Mouse (Mus musculus) liver, embryonic 16.5 days (tissue): Measurements from ENCODE around the gene Card11. TPM values are rescaled to one million over a fixed set of nuclear protein-coding genes. Genes with fewer than 3 reads are reported as not detected.

Source experiments
- microRNA-seq: library from miRNA; unstranded; fragments of <30 nt; microRNA quantifications from one replicate; pipeline ENCODE4, GENCODE M21; 2016
- polyA plus RNA-seq: library from polyadenylated mRNA; unstranded; fragments of >200 nt; fragmentation: Nextera tagmentation; extraction: Ambion mirVana; gene quantifications from 2 replicates; pipeline ENCODE4 v1.2.1, GENCODE M21; 2015

Card11 gene
- polyA plus RNA-seq, 1 experiment from 2014 or later = 0.08 TPM

Small RNA genes within 50 kb of the gene (microRNA-seq; reads per million reads assigned to microRNA genes)
- gene Gm44385 = not detected

Other genes with a start within 250 kb of the Card11 start
- 1.9 and 2.4 TPM in 2 replicates for gene Gna12, start 170.2 kb downstream of the Card11 start, polyA plus RNA-seq
- gene Sdk1, start 240.9 kb upstream of the Card11 start, polyA plus RNA-seq = 0.22 and 0.23 TPM in 2 replicates